14 mouse cellular contexts compared by ENCODE assay signal in genomic region chr5:120005696-120006469, GRCm38 (mm10).
"Had no signal": no experiment of that assay in that cellular context is flagged by ENCODE, and none has a peak within 500 bp of the region (broad histone marks: within the 10 kb centered on the region; RNA-seq: fewer than 3 reads in every experiment).

No protein-coding gene starts in this region.

- H3K4me1 ChIP-seq: limb, embryonic 13.5 days; midbrain, embryonic 15.5 days; neural tube, embryonic 12.5 days had no signal

- H3K9ac ChIP-seq: limb, embryonic 13.5 days; liver, embryonic 14.5 days; midbrain, embryonic 15.5 days; neural tube, embryonic 12.5 days had no signal

- H3K36me3 ChIP-seq: limb, embryonic 13.5 days; midbrain, embryonic 15.5 days; neural tube, embryonic 12.5 days had no signal

- H3K27me3 ChIP-seq: limb, embryonic 13.5 days; midbrain, embryonic 15.5 days; neural tube, embryonic 12.5 days had no signal

- H3K27ac ChIP-seq: limb, embryonic 13.5 days; liver, embryonic 14.5 days; midbrain, embryonic 15.5 days; neural tube, embryonic 12.5 days had no signal

- ATAC-seq: midbrain, embryonic 15.5 days had no signal

- H3K9me3 ChIP-seq: midbrain, embryonic 15.5 days had no signal

- H3K4me3 ChIP-seq: limb, embryonic 13.5 days; megakaryocyte, embryonic 14.5 days; midbrain, embryonic 15.5 days; neural tube, embryonic 12.5 days had no signal

- H3K4me2 ChIP-seq: limb, embryonic 13.5 days; midbrain, embryonic 11.5 days; midbrain, embryonic 15.5 days; neural tube, embryonic 12.5 days had no signal

- DNase-seq: kidney, postnatal 10 days; left cerebral cortex, postnatal 4 days; lung, adult 2 months; lung, postnatal 4 days; right cerebral cortex, postnatal 4 days; spleen, adult 18-20 months; thymus, adult 18-20 months; thymus, postnatal 14 days had no signal
